Mouse (Mus musculus): ENCODE results near the gene Stxbp4. TPM values are rescaled to one million over a fixed set of nuclear protein-coding genes. Genes with fewer than 3 reads are reported as not detected.

The Stxbp4 gene
- polyA plus RNA-seq, 1 experiment from 2014 or later = 18.8 TPM

DNA sequence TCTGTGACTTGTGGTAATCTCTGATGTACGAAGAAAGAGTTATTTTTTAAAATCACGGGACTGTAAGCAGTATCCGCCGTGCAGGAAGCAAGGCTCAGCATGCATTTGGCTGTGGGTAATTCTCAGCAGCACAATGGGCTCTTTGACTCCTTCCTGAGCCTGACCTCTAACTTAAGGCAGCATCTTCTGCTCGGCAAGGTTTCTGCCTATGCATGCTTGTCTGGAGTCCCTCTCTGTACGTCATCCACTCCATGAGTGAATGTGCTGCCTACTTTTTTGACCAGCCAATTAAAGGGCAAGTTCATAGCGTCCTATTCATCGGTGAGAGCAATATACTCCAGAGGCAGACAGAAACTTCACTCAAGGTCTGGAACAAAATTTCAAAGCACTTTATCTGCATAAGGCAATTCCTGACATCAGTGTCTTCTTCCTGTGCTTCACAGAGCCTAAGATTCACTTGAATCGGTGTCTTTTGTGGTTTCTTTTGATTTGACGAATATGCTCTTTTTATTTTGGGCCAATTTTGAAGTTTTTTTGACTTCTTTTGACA, 173.8 kb downstream of the Stxbp4 start:
- ATAC-seq (ENCODE audit: low FRiP score) (no peak), DNase-seq (ENCODE audit: low spot score) (no peak)
- Histone ChIP-seq H3K27me3 (ENCODE audit: control insufficient read depth, insufficient read depth, low read length) (no peaks in the 10 kb centered on the region), H3K27ac (no peak overlapping the region), H3K4me1 (replicated peaks; ENCODE audit: control insufficient read depth, insufficient read depth, low read length) (no peaks in the 10 kb centered on the region), H3K4me3 (replicated peaks; ENCODE audit: low read length) (no peak overlapping the region), H3K9ac (no peak overlapping the region), H3K4me2 (replicated peaks) (no peak overlapping the region), H3K36me3 (replicated peaks; ENCODE audit: control insufficient read depth, insufficient read depth) (no peaks in the 10 kb centered on the region), H3K9me3 (ENCODE audit: control insufficient read depth, low read length) (no peaks in the 10 kb centered on the region)
- 62% methylated on average over 10 of the region's 10 CpGs for WGBS

DNA sequence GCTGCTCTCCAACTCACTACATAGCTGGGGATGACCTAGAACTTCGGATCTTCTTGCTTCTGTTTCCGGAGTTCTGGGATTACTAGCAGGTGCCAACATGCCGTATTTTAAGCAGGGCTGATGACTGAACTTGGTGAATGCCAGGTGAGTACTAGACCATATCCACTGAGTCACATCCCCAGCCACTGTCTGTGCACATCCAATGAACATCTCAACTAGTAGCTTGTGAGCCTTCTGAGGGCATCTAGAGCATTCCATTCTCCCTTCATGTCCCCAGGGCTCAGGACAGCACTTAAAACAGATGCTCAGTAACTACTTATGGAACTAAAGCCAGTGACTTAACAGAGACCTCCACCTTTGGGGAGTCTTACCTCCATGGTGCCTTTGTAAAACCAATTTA, 177.4 kb downstream of the Stxbp4 start:
- Histone ChIP-seq H3K27ac (no peak overlapping the region), H3K4me2 (replicated peaks) (no peak overlapping the region), H3K4me3 (replicated peaks; ENCODE audit: low read length) (no peak overlapping the region), H3K36me3 (replicated peaks; ENCODE audit: control insufficient read depth, insufficient read depth) (no peaks in the 10 kb centered on the region), H3K27me3 (ENCODE audit: control insufficient read depth, insufficient read depth, low read length) (no peaks in the 10 kb centered on the region), H3K9ac (no peak overlapping the region), H3K9me3 (ENCODE audit: control insufficient read depth, low read length) (no peaks in the 10 kb centered on the region), H3K4me1 (replicated peaks; ENCODE audit: control insufficient read depth, insufficient read depth, low read length) (no peaks in the 10 kb centered on the region)
- DNase-seq (ENCODE audit: low spot score) (no peak), ATAC-seq (ENCODE audit: low FRiP score) (no peak)
- 93% methylated on average over 3 of the region's 3 CpGs for WGBS

DNA sequence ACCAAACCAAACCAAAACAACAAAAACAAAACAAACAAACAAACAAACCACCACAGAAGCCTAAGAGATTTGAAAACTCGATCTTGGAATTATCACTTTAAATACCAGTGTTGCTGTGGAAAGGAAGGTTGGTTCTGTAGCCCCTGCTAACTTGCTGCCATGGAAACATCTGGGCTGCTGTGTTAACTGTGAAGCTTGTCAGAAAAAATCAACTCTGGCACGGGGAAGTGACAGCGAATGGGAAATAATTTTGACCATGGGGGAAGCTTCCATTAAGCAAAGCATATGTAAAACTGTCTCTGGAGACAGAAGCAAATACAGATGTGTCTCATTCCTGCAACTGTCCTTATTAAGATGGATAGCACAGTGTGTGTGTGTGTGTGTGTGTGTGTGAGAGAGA, 185.8 kb downstream of the Stxbp4 start:
- WGBS = 44% methylated on average over 3 of the region's 3 CpGs
- peak; percentile 50 for DNase-seq (ENCODE audit: low spot score)
- H3K27me3 ChIP-seq (ENCODE audit: control insufficient read depth, insufficient read depth, low read length) = no peaks in the 10 kb centered on the region
- no peak overlapping the region for H3K4me3 ChIP-seq (replicated peaks; ENCODE audit: low read length)
- peaks cover 14% of the 10 kb centered on the region; the same call in 1 of the 2 replicates for H3K4me1 ChIP-seq (replicated peaks; ENCODE audit: control insufficient read depth, insufficient read depth, low read length)
- H3K27ac ChIP-seq = 0 out of 2 replicates have a peak overlapping the region, but pooled peaks have one; percentile 5
- ATAC-seq (ENCODE audit: low FRiP score) = no peak
- H3K9ac ChIP-seq = no peak overlapping the region
- no peaks in the 10 kb centered on the region for H3K36me3 ChIP-seq (replicated peaks; ENCODE audit: control insufficient read depth, insufficient read depth)
- 0 out of 2 replicates have a peak overlapping the region, but pooled peaks have one; percentile 1 for H3K4me2 ChIP-seq (replicated peaks)
- no peaks in the 10 kb centered on the region for H3K9me3 ChIP-seq (ENCODE audit: control insufficient read depth, low read length)

GRCm38 (mm10) chr11:90451506-90451905, 186.4 kb downstream of the Stxbp4 start:
- Histone ChIP-seq H3K9ac (no peak overlapping the region), H3K27ac (peak overlapping the region; percentile 52), H3K4me2 (replicated peaks) (no peak overlapping the region), H3K9me3 (ENCODE audit: control insufficient read depth, low read length) (no peaks in the 10 kb centered on the region), H3K4me1 (replicated peaks; ENCODE audit: control insufficient read depth, insufficient read depth, low read length) (peaks cover 14% of the 10 kb centered on the region; the same call in 1 of the 2 replicates), H3K36me3 (replicated peaks; ENCODE audit: control insufficient read depth, insufficient read depth) (no peaks in the 10 kb centered on the region), H3K4me3 (replicated peaks; ENCODE audit: low read length) (no peak overlapping the region), H3K27me3 (ENCODE audit: control insufficient read depth, insufficient read depth, low read length) (no peaks in the 10 kb centered on the region)
- no peak for DNase-seq (ENCODE audit: low spot score)
- ATAC-seq (ENCODE audit: low FRiP score) = no peak
- WGBS = 64% methylated on average over 5 of the region's 5 CpGs

- no peak overlapping the region for H3K4me2 ChIP-seq (replicated peaks)
- no peaks in the 10 kb centered on the region for H3K27me3 ChIP-seq (ENCODE audit: control insufficient read depth, insufficient read depth, low read length)
- no peaks in the 10 kb centered on the region for H3K4me1 ChIP-seq (replicated peaks; ENCODE audit: control insufficient read depth, insufficient read depth, low read length)
- no peaks in the 10 kb centered on the region for H3K9me3 ChIP-seq (ENCODE audit: control insufficient read depth, low read length)
- H3K4me3 ChIP-seq (replicated peaks; ENCODE audit: low read length) = no peak overlapping the region
- no peak overlapping the region for H3K27ac ChIP-seq
- H3K36me3 ChIP-seq (replicated peaks; ENCODE audit: control insufficient read depth, insufficient read depth) = no peaks in the 10 kb centered on the region
- no peak overlapping the region for H3K9ac ChIP-seq
- ATAC-seq (ENCODE audit: low FRiP score) (no peak), DNase-seq (ENCODE audit: low spot score) (no peak)
- WGBS = 84% methylated on average over 2 of the region's 2 CpGs
Measured at GRCm38 (mm10) chr11:90442462-90442861, 195.4 kb downstream of the Stxbp4 start.

GRCm38 (mm10) chr11:90440851-90441250, 197.0 kb downstream of the Stxbp4 start:
- Histone ChIP-seq H3K9me3 (ENCODE audit: control insufficient read depth, low read length) (no peaks in the 10 kb centered on the region), H3K4me3 (replicated peaks; ENCODE audit: low read length) (no peak overlapping the region), H3K4me2 (replicated peaks) (no peak overlapping the region), H3K27ac (no peak overlapping the region), H3K9ac (no peak overlapping the region), H3K36me3 (replicated peaks; ENCODE audit: control insufficient read depth, insufficient read depth) (no peaks in the 10 kb centered on the region), H3K27me3 (ENCODE audit: control insufficient read depth, insufficient read depth, low read length) (no peaks in the 10 kb centered on the region), H3K4me1 (replicated peaks; ENCODE audit: control insufficient read depth, insufficient read depth, low read length) (no peaks in the 10 kb centered on the region)
- ATAC-seq (ENCODE audit: low FRiP score) (no peak), DNase-seq (ENCODE audit: low spot score) (no peak)
- 62% methylated on average over 3 of the region's 3 CpGs for WGBS

DNA sequence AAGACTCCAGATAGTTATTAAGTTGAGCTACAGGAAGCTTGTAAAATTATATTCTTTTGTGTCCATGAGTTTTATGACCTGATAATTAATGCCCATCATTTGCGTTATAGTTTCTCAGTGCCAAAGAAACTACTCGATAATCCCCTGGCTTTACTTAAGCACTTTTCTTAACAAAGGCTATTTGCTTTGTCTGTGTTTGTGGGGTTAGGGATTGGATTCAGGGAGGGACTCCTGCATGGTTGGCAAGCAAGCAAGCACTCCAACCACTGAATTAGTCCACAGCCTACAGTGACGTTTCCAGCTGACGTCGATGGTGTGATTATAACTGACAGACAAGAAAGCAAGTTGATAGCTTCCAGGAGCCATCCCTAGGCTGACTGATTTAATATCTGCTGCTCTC, 199.1 kb downstream of the Stxbp4 start:
- WGBS = 77% methylated on average over 5 of the region's 5 CpGs
- Histone ChIP-seq H3K27me3 (ENCODE audit: control insufficient read depth, insufficient read depth, low read length) (no peaks in the 10 kb centered on the region), H3K9ac (no peak overlapping the region), H3K27ac (no peak overlapping the region), H3K4me3 (replicated peaks; ENCODE audit: low read length) (no peak overlapping the region), H3K36me3 (replicated peaks; ENCODE audit: control insufficient read depth, insufficient read depth) (no peaks in the 10 kb centered on the region), H3K4me2 (replicated peaks) (no peak overlapping the region), H3K9me3 (ENCODE audit: control insufficient read depth, low read length) (no peaks in the 10 kb centered on the region), H3K4me1 (replicated peaks; ENCODE audit: control insufficient read depth, insufficient read depth, low read length) (no peaks in the 10 kb centered on the region)
- DNase-seq (ENCODE audit: low spot score) (no peak), ATAC-seq (ENCODE audit: low FRiP score) (no peak)

Other genes starting within 250 kb of the Stxbp4 start
- 3.6 and 3.8 TPM in 2 replicates for gene Hlf, start 247.2 kb downstream of the Stxbp4 start, polyA plus RNA-seq (2014; fragmentation: Nextera tagmentation; extraction: Ambion mirVana)
- gene Cox11, start 89 bp upstream of the Stxbp4 start, polyA plus RNA-seq (2014; fragmentation: Nextera tagmentation; extraction: Ambion mirVana) = 28.4 and 31.5 TPM in 2 replicates
- 24.6 and 27.1 TPM in 2 replicates for gene Tom1l1, start 50.3 kb upstream of the Stxbp4 start, polyA plus RNA-seq (2014; fragmentation: Nextera tagmentation; extraction: Ambion mirVana)

Data from hindbrain, embryonic 14.5 days (tissue).